Mouse (Mus musculus) limb, embryonic 14.5 days (tissue): ENCODE results near the gene Ngef. TPM values are rescaled to one million over a fixed set of nuclear protein-coding genes. Genes with fewer than 3 reads are reported as not detected.

Experiments used
- ATAC-seq: fragments of 200-750 bp; cut with Nextera tagmentation; 2 replicates; pipeline ENCODE4 v1.8.0; 2017; ENCODE audit warnings: low read depth, moderate number of reproducible peaks, moderate TSS enrichment; ENCODE audit not compliant: low FRiP score
- DNase-seq: peaks from one replicate; pipeline ENCODE4 v3.0.0-alpha.2; 2015; ENCODE audit warnings: low spot score
- H3K27ac ChIP-seq: fragments of 300-500 bp; sonication (generic); replicated peaks from 2 replicates; pipeline ENCODE4 v1.5.1; 2014; ENCODE audit warnings: low read depth, mild to moderate bottlenecking, low read length, moderate library complexity, mixed read lengths
- H3K27me3 ChIP-seq: fragments of 300-500 bp; sonication (generic); 2 replicates; pipeline ENCODE4 v1.6.1; 2014; ENCODE audit warnings: low read length, mixed read lengths; ENCODE audit not compliant: control insufficient read depth, insufficient read depth
- H3K36me3 ChIP-seq: fragments of 300-500 bp; sonication (generic); 2 replicates; pipeline ENCODE4 v1.6.1; 2014; ENCODE audit warnings: mild to moderate bottlenecking, low read length, moderate library complexity, mixed read lengths; ENCODE audit not compliant: control insufficient read depth, insufficient read depth
- H3K4me1 ChIP-seq: fragments of 300-500 bp; sonication (generic); 2 replicates; pipeline ENCODE4 v1.6.1; 2014; ENCODE audit warnings: antibody characterized with exemption, low read length, mixed read lengths; ENCODE audit not compliant: control insufficient read depth, insufficient read depth
- H3K4me2 ChIP-seq: fragments of 300-500 bp; sonication (generic); replicated peaks from 2 replicates; pipeline ENCODE4 v1.6.1; 2014; ENCODE audit warnings: low read depth, mild to moderate bottlenecking, low read length, moderate library complexity; ENCODE audit not compliant: severe bottlenecking
- H3K4me3 ChIP-seq: fragments of 300-500 bp; sonication (generic); replicated peaks from 2 replicates; pipeline ENCODE4 v1.5.1; 2014; ENCODE audit warnings: low read length
- H3K9ac ChIP-seq: fragments of 300-500 bp; sonication (generic); 2 replicates; pipeline ENCODE4 v1.6.1; 2014; ENCODE audit warnings: mild to moderate bottlenecking, low read depth, low read length, moderate library complexity; ENCODE audit not compliant: severe bottlenecking
- H3K9me3 ChIP-seq: fragments of 300-500 bp; sonication (generic); 2 replicates; pipeline ENCODE4 v1.6.1; 2016; ENCODE audit warnings: low read length; ENCODE audit not compliant: control insufficient read depth
- POLR2A ChIP-seq: fragments of 200-500 bp; IDR thresholded peaks from 2 replicates; pipeline ENCODE4 v1.8.0; 2012; ENCODE audit warnings: inconsistent platforms, mild to moderate bottlenecking, moderate library complexity, borderline replicate concordance; ENCODE audit not compliant: insufficient read depth, insufficient read length; ENCODE audit errors: extremely low read depth
- WGBS: fragments of 180-500 bp; shearing (Covaris S2); extraction: QIAGEN DNeasy Blood & Tissue Kit; methylation state at CpG from one replicate; pipeline ENCODE4 v1.1.7; 2014; 5-methylcytosine and 5-hydroxymethylcytosine counted together
- polyA plus RNA-seq, 2 experiments: library from polyadenylated mRNA; depleted of rRNA in 1 of 2; stranded (reverse) in 1 of 2; unstranded in 1 of 2; fragments of >200 nt; fragmentation: Nextera tagmentation in 1 of 2; extraction: Ambion mirVana in 1 of 2; gene quantifications; 2 replicates each; pipeline versions ENCODE4 v1.2.1 to v1.2.3; 2012 to 2014

Gene Ngef
- polyA plus RNA-seq, 2 experiments, result 1.0 to 1.8 TPM

DNA sequence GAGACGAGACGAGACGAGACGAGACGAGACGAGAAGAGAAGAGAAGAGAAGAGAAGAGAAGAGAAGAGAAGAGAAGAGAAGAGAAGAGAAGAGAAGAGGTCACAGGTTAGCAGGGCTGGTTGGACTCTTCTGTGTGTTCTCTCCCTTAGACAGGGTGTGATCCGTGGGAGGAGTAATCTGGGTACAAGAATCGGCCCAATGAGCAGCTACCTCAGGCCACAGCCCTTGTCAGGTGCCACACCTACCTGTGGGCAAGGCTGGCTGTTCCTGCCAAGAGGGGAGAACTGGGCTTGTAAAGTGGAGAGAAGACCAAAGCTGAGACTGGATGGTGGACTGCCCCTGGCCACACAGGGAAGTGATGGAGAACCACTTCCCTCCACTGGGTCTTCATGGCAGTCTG is 7.9 kb downstream of the Ngef start:
- DNase-seq, result no peak

DNA sequence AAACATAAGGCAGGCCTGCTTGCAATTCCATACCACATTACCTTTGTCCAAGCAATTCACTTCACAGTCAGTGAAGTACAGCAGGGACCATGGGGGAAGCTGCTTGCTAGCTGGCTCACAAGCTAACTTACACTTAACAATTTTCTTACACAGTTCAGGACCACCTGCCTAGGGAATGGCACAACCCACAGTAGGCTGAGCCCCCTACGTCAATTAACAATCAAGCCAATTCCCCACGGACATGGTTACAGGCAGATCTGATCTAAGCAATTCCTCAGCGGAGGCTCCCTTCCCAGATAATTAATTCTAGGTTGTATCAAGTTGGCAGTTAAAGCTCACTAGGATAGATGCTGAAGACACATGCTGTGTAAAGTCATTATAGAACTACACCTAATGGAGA is 10.7 kb downstream of the Ngef start:
- no peaks in the 10 kb centered on the region for H3K4me1 ChIP-seq
- DNase-seq (no peak), ATAC-seq (no peak)
- H3K4me3 ChIP-seq, result no peak overlapping the region
- H3K36me3 ChIP-seq, result no peaks in the 10 kb centered on the region
- no peak overlapping the region for H3K9ac ChIP-seq
- TF ChIP-seq POLR2A, result no peak
- no peak overlapping the region for H3K4me2 ChIP-seq
- no peaks in the 10 kb centered on the region for H3K27me3 ChIP-seq
- no peak overlapping the region for H3K27ac ChIP-seq
- no peaks in the 10 kb centered on the region for H3K9me3 ChIP-seq
- WGBS, result 72% methylated on average over 3 of the region's 3 CpGs

More for the DNA sequence above, 7.9 kb downstream of the Ngef start:
- WGBS, result 86% methylated on average over 8 of the region's 8 CpGs
- Histone ChIP-seq H3K9me3 (no peaks in the 10 kb centered on the region), H3K4me1 (no peaks in the 10 kb centered on the region), H3K27me3 (no peaks in the 10 kb centered on the region), H3K27ac (no peak overlapping the region), H3K4me2 (no peak overlapping the region), H3K4me3 (no peak overlapping the region), H3K36me3 (no peaks in the 10 kb centered on the region), H3K9ac (no peak overlapping the region)
- no peak for TF ChIP-seq POLR2A
- ATAC-seq, result no peak

DNA sequence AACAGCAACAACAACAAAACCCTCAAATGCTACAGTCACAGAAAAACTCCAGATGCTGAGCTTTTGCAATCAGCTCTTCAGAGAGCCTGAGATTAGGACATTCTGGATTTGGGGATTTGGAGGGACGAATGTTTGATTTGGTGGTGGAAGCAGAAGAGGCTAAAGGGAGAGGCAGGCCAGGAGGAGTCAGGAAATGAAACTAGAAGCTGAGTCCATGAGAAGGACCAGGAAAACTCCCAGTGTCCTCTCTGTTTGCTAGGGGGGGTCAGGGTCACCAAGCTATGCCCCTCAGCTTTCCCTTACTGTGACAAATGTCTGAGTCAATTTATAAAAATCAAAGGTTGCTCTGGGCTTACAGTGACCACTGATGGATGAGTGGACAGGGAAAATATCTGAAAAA is 20.1 kb downstream of the Ngef start:
- WGBS, result 72% methylated on average over 1 of the region's 1 CpGs
- no peak overlapping the region for H3K9ac ChIP-seq
- H3K4me1 ChIP-seq, result no peaks in the 10 kb centered on the region
- H3K27me3 ChIP-seq, result no peaks in the 10 kb centered on the region
- no peak overlapping the region for H3K4me2 ChIP-seq
- ATAC-seq (no peak), DNase-seq (no peak)
- H3K36me3 ChIP-seq, result no peaks in the 10 kb centered on the region
- H3K9me3 ChIP-seq, result no peaks in the 10 kb centered on the region
- no peak for TF ChIP-seq POLR2A
- H3K27ac ChIP-seq, result no peak overlapping the region
- no peak overlapping the region for H3K4me3 ChIP-seq

DNA sequence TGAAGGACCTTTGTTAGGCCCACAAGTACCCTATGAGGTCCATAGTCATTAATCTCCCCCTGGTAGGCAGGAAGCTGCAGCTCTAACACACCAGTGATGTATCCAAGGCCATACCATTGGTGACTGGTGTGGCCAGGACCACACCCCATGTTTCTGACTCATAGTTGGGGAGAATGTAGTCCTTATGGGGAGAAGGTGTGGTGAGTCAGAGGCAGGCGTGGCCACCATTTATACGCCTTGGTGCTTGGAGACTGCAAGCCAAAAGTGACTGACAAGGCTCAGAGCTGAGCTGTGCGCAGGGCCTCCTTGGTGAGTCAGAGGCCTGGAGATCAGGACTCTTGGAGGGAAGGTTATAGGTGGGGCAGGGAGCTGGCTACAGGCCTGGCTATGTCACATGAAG is 22.7 kb downstream of the Ngef start:
- TF ChIP-seq POLR2A, result no peak
- H3K4me3 ChIP-seq, result no peak overlapping the region
- H3K9ac ChIP-seq, result no peak overlapping the region
- 91% methylated on average over 3 of the region's 3 CpGs for WGBS
- H3K4me2 ChIP-seq, result no peak overlapping the region
- no peaks in the 10 kb centered on the region for H3K4me1 ChIP-seq
- no peaks in the 10 kb centered on the region for H3K9me3 ChIP-seq
- no peaks in the 10 kb centered on the region for H3K27me3 ChIP-seq
- no peaks in the 10 kb centered on the region for H3K36me3 ChIP-seq
- DNase-seq (no peak), ATAC-seq (no peak)
- H3K27ac ChIP-seq, result no peak overlapping the region

DNA sequence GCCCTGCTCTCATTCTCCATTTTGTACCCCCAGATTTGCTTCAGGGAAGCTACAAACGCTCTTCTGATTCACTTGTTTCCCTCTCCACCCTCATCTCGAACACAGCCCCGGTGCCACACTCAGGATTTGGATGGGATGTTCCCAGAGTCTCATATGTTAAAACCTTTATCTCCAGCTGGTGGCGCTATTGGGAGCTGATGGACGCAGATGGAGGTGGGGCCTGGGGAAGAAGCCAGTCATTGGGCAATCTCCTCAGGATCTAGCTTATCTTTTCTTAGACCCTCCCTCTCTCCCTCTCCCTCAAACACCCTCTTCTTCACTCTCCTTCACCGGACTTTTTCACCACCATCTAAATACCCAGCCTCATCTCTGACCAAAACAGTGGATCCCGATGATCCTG is 32.1 kb downstream of the Ngef start:
- H3K4me1 ChIP-seq, result no peaks in the 10 kb centered on the region
- 33% methylated on average over 7 of the region's 7 CpGs for WGBS
- DNase-seq (no peak), ATAC-seq (no peak)
- H3K27me3 ChIP-seq, result no peaks in the 10 kb centered on the region
- H3K27ac ChIP-seq, result no peak overlapping the region
- H3K9me3 ChIP-seq, result no peaks in the 10 kb centered on the region
- H3K4me2 ChIP-seq, result no peak overlapping the region
- H3K4me3 ChIP-seq, result no peak overlapping the region
- no peaks in the 10 kb centered on the region for H3K36me3 ChIP-seq
- no peak overlapping the region for H3K9ac ChIP-seq
- no peak for TF ChIP-seq POLR2A

DNA sequence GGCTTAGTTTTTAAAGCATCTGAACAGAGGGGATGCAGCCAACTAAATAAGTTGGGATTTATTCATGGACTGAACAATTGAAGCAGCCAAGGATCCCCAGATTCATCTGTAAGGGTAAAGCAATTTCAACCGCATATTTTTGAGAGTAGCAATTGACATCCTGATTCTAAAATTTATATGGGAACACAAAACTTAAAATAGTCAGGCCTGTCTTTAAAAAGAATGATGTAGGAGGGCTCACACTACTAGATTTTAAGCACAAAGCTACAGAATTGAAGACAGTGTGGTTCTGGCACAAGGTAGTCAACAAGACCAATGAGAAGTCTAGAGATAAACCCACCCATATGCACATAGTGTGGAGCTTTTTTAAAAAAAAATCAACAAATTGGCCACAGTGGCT is 36.7 kb downstream of the Ngef start:
- no peak overlapping the region for H3K4me3 ChIP-seq
- no peaks in the 10 kb centered on the region for H3K36me3 ChIP-seq
- no peak for TF ChIP-seq POLR2A
- no peak overlapping the region for H3K27ac ChIP-seq
- ATAC-seq, result no peak
- no peaks in the 10 kb centered on the region for H3K27me3 ChIP-seq
- WGBS, result 97% methylated on average over 1 of the region's 1 CpGs
- H3K9ac ChIP-seq, result no peak overlapping the region
- no peaks in the 10 kb centered on the region for H3K4me1 ChIP-seq
- H3K4me2 ChIP-seq, result no peak overlapping the region
- no peak for DNase-seq
- no peaks in the 10 kb centered on the region for H3K9me3 ChIP-seq
